Mouse (Mus musculus): ENCODE results near the gene Svs5. TPM values are rescaled to one million over a fixed set of nuclear protein-coding genes. Genes with fewer than 3 reads are reported as not detected.

Svs5 gene
- polyA plus RNA-seq, 1 experiment from 2014 or later, result not detected

DNA sequence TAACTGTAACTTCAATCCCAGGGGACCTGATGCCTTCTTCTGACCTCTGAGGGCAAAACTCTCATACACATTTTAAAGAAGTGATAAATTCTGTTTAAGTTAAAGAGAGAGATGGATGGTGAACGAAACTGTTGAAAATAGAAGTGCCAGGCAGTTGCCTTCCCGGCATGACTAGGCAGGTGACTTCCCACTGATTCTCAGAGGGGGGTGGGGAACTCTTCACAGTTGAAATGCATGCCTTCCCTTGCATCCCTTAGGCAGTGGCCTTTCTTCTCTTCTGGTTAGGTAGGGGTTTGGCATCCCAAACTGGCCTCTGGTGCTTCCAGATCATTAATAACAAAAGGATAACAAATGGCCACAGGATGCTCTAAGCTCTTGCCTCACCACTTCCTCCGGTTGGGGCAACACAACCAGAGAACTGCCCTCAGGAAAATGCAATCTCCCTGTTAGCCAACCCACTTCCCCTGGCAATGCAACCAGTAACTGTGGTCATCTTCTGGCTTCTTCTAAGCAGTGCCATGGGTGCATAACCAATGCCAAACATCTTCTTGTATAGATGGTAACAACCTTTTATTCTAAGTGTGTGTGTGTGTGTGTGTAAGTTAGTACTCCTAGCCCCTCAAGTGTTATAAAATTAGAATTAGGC lies 40.0 kb downstream of the Svs5 start:
- H3K4me2 ChIP-seq (ENCODE audit: low read depth, low read length), result no peak overlapping the region
- 0 out of 2 replicates have a peak, but pooled peaks have one; percentile 27 for TF ChIP-seq EP300 (IDR thresholded peaks at IDR 0.05; ENCODE audit: low read depth)
- no peak for TF ChIP-seq CTCF (IDR thresholded peaks at IDR 0.05; ENCODE audit: low read depth)
- WGBS (ENCODE audit: insufficient replicate concordance), result 15% methylated on average over 3 of the region's 3 CpGs
- peak overlapping the region; percentile 71 for H3K27ac ChIP-seq (ENCODE audit: low read depth)
- H3K36me3 ChIP-seq (replicated peaks; ENCODE audit: insufficient read depth, low read length), result no peaks in the 10 kb centered on the region
- no peaks in the 10 kb centered on the region for H3K9me3 ChIP-seq (ENCODE audit: low read length)
- H3K4me1 ChIP-seq (ENCODE audit: insufficient read depth), result peaks cover 9% of the 10 kb centered on the region
- H3K27me3 ChIP-seq (ENCODE audit: insufficient read depth, low read length), result no peaks in the 10 kb centered on the region
- DNase-seq (peak; percentile 50), ATAC-seq (0 out of 2 replicates have a peak, but pooled peaks have one; percentile 15)
- H3K9ac ChIP-seq (replicated peaks), result no peak overlapping the region
- H3K4me3 ChIP-seq (ENCODE audit: low read depth, low read length), result no peak overlapping the region

DNA sequence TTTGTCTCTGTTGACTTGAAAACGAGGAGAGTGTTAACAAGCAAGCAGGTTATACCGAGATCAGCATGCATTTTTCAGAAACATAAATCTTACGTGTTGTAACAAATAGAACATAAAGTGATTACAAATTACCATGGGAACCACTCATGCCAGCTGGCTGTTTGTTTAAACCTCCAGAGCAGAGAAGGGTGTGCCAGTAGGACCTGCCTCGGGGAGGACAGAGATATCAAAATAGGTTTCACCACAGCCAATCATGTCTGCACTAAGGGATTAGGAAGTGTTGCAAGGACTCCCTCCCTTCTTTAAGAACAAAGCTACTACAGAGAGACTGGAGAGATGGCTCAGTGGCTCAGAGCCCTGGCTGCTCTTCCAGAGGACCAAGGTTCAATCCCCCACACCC lies 40.6 kb downstream of the Svs5 start:
- Histone ChIP-seq H3K9ac (replicated peaks) (no peak overlapping the region), H3K4me1 (ENCODE audit: insufficient read depth) (peaks cover 9% of the 10 kb centered on the region), H3K36me3 (replicated peaks; ENCODE audit: insufficient read depth, low read length) (no peaks in the 10 kb centered on the region), H3K4me2 (ENCODE audit: low read depth, low read length) (no peak overlapping the region), H3K27me3 (ENCODE audit: insufficient read depth, low read length) (no peaks in the 10 kb centered on the region), H3K4me3 (ENCODE audit: low read depth, low read length) (no peak overlapping the region), H3K27ac (ENCODE audit: low read depth) (peak overlapping the region; percentile 71), H3K9me3 (ENCODE audit: low read length) (no peaks in the 10 kb centered on the region)
- 36% methylated on average over 4 of the region's 4 CpGs for WGBS (ENCODE audit: insufficient replicate concordance)
- DNase-seq (no peak), ATAC-seq (0 out of 2 replicates have a peak, but pooled peaks have one; percentile 36)
- TF ChIP-seq CTCF (IDR thresholded peaks at IDR 0.05; ENCODE audit: low read depth) (no peak), EP300 (IDR thresholded peaks at IDR 0.05; ENCODE audit: low read depth) (no peak)

DNA sequence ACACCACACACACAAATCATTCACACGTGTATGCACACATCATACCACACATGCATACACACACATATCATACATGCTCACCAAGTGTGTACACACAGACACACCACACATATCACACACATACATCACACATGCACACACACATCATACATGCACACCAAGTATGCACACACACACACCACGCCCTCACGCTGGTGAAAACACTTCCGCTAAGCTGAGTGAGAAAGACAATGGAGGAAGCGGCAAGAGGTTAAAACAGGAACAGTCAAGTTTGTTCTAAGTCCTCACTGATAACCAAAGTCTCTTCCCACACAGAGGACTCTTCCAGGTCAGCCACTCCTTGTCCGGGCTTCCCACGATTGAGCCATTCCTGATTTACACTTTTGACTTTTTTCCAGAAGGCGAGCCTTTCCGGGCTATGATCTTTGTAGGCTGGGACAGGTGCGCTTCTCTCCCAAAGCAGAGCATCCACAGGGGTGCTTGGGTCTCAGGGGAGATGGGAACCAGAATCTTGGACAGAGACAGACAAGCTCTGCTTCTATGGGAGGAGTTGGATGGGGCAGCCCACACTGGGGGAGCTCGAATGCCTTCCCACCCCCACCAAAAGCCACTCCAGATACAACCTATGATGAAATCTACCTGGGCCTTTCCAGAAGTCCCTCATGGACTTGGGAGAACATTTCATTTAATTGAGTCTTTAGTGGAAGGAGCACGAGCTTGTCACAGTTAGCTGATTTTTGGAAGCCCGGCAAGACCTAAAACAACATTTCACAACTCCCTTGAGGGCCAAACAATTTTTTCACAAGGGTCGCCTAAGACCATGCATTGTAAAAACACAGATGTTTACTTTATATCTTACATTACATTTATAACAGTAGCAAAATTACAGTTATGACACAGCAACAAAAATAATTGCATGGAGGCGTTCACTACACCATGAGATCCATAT lies 45.2 kb downstream of the Svs5 start:
- DNase-seq (no peak), ATAC-seq (no peak)
- Histone ChIP-seq H3K4me2 (ENCODE audit: low read depth, low read length) (no peak overlapping the region), H3K27me3 (ENCODE audit: insufficient read depth, low read length) (no peaks in the 10 kb centered on the region), H3K9ac (replicated peaks) (no peak overlapping the region), H3K4me1 (ENCODE audit: insufficient read depth) (peaks cover 9% of the 10 kb centered on the region), H3K27ac (ENCODE audit: low read depth) (peak overlapping the region; percentile 41; the same call in 1 of the 2 replicates), H3K36me3 (replicated peaks; ENCODE audit: insufficient read depth, low read length) (no peaks in the 10 kb centered on the region), H3K9me3 (ENCODE audit: low read length) (0 out of 2 replicates have a peak, but pooled peaks cover 3% of the 10 kb centered on the region), H3K4me3 (ENCODE audit: low read depth, low read length) (no peak overlapping the region)
- WGBS (ENCODE audit: insufficient replicate concordance), result 75% methylated on average over 15 of the region's 15 CpGs
- no peak for TF ChIP-seq EP300 (IDR thresholded peaks at IDR 0.05; ENCODE audit: low read depth)
- no peak for TF ChIP-seq CTCF (IDR thresholded peaks at IDR 0.05; ENCODE audit: low read depth)

DNA sequence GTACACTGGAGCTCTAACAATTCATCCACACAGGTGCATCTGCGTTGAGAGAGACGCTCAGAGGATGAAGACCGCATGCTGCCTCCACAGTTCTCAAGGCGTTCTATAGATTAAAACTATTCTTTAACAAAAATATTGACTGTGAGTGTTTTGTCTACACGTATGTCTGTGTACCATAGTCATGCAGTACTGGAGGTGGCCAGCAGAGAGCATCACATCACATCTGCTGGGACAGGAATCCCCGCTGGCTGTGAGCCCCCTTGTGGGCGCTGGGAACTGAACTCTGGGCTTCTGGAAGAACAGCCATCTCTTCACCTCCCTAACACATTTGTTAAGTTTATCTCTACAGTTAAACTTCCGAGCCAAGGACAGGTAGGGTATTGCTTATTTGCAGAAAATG lies 49.2 kb downstream of the Svs5 start:
- ATAC-seq, result no peak

DNA sequence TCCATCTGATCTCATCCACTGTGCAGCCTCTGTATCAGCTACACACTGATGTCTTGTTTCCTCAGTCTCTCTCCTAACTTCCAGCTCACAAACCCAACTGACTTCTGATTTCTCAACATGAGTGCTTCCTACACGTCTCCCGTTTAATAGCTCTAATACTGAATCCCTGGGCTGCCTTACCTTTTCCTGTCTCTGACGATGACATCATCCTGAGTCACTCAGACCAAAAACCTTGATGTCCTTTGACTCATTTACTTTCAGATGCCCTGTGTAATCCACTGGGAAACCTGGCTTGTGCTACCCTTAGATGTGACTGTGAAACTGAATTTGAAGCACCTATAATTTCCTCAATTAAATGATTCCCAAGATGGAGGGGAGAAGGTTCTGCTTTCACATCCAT lies 50.4 kb downstream of the Svs5 start:
- Histone ChIP-seq H3K36me3 (replicated peaks; ENCODE audit: insufficient read depth, low read length) (no peaks in the 10 kb centered on the region), H3K27me3 (ENCODE audit: insufficient read depth, low read length) (0 out of 2 replicates have a peak, but pooled peaks cover 2% of the 10 kb centered on the region), H3K9ac (replicated peaks) (no peak overlapping the region), H3K4me3 (ENCODE audit: low read depth, low read length) (no peak overlapping the region), H3K9me3 (ENCODE audit: low read length) (0 out of 2 replicates have a peak, but pooled peaks cover 3% of the 10 kb centered on the region), H3K27ac (ENCODE audit: low read depth) (no peak overlapping the region), H3K4me2 (ENCODE audit: low read depth, low read length) (no peak overlapping the region), H3K4me1 (ENCODE audit: insufficient read depth) (peaks cover 12% of the 10 kb centered on the region)
- 39% methylated on average over 3 of the region's 3 CpGs for WGBS (ENCODE audit: insufficient replicate concordance)
- TF ChIP-seq EP300 (IDR thresholded peaks at IDR 0.05; ENCODE audit: low read depth) (no peak), CTCF (IDR thresholded peaks at IDR 0.05; ENCODE audit: low read depth) (no peak)
- DNase-seq (no peak), ATAC-seq (no peak)

More for the DNA sequence above, 49.2 kb downstream of the Svs5 start:
- H3K27ac ChIP-seq (ENCODE audit: low read depth), result no peak overlapping the region
- H3K9ac ChIP-seq (replicated peaks), result no peak overlapping the region
- WGBS (ENCODE audit: insufficient replicate concordance), result 67% methylated on average over 8 of the region's 8 CpGs
- H3K4me1 ChIP-seq (ENCODE audit: insufficient read depth), result peaks cover 12% of the 10 kb centered on the region
- H3K4me3 ChIP-seq (ENCODE audit: low read depth, low read length), result no peak overlapping the region
- H3K27me3 ChIP-seq (ENCODE audit: insufficient read depth, low read length), result no peaks in the 10 kb centered on the region
- DNase-seq, result no peak
- no peaks in the 10 kb centered on the region for H3K36me3 ChIP-seq (replicated peaks; ENCODE audit: insufficient read depth, low read length)
- H3K9me3 ChIP-seq (ENCODE audit: low read length), result 0 out of 2 replicates have a peak, but pooled peaks cover 3% of the 10 kb centered on the region
- H3K4me2 ChIP-seq (ENCODE audit: low read depth, low read length), result no peak overlapping the region
- TF ChIP-seq CTCF (IDR thresholded peaks at IDR 0.05; ENCODE audit: low read depth) (peak; percentile 36), EP300 (IDR thresholded peaks at IDR 0.05; ENCODE audit: low read depth) (no peak)

Small RNA genes lying within 50 kb of the gene (microRNA-seq; reads per million reads assigned to microRNA genes)
- not detected for gene Mir7678

Other genes starting within 250 kb of the Svs5 start
- not detected in 2 replicates for gene Kcns1, start 161.6 kb upstream of the Svs5 start, polyA plus RNA-seq (2015; fragmentation: Nextera tagmentation; extraction: Ambion mirVana)
- gene Wfdc5, start 150.0 kb upstream of the Svs5 start, polyA plus RNA-seq (2015; fragmentation: Nextera tagmentation; extraction: Ambion mirVana), result not detected in 2 replicates
- 0.14 TPM in 2 replicates for gene Wfdc12, start 142.1 kb upstream of the Svs5 start, polyA plus RNA-seq (2015; fragmentation: Nextera tagmentation; extraction: Ambion mirVana)
- not detected in 2 replicates for gene Wfdc15a, start 132.6 kb upstream of the Svs5 start, polyA plus RNA-seq (2015; fragmentation: Nextera tagmentation; extraction: Ambion mirVana)
- 0.27 and 0.64 TPM in 2 replicates for gene Wfdc15b, start 111.1 kb upstream of the Svs5 start, polyA plus RNA-seq (2015; fragmentation: Nextera tagmentation; extraction: Ambion mirVana)
- gene Svs2, start 94.3 kb upstream of the Svs5 start, polyA plus RNA-seq (2015; fragmentation: Nextera tagmentation; extraction: Ambion mirVana), result not detected in 2 replicates
- gene Svs3b, start 76.1 kb upstream of the Svs5 start, polyA plus RNA-seq (2015; fragmentation: Nextera tagmentation; extraction: Ambion mirVana), result not detected in 2 replicates
- not detected in 2 replicates for gene Svs4, start 54.3 kb upstream of the Svs5 start, polyA plus RNA-seq (2015; fragmentation: Nextera tagmentation; extraction: Ambion mirVana)
- gene Svs3a, start 43.5 kb upstream of the Svs5 start, polyA plus RNA-seq (2015; fragmentation: Nextera tagmentation; extraction: Ambion mirVana), result not detected in 2 replicates
- not detected in 2 replicates for gene Svs6, start 16.0 kb upstream of the Svs5 start, polyA plus RNA-seq (2015; fragmentation: Nextera tagmentation; extraction: Ambion mirVana)
- 59.4 and 63.6 TPM in 2 replicates for gene Slpi, start 56.4 kb downstream of the Svs5 start, polyA plus RNA-seq (2015; fragmentation: Nextera tagmentation; extraction: Ambion mirVana)
- gene Rbpjl, start 70.4 kb downstream of the Svs5 start, polyA plus RNA-seq (2015; fragmentation: Nextera tagmentation; extraction: Ambion mirVana), result not detected in 2 replicates
- 0.18 and 0.25 TPM in 2 replicates for gene Matn4, start 72.4 kb downstream of the Svs5 start, polyA plus RNA-seq (2015; fragmentation: Nextera tagmentation; extraction: Ambion mirVana)
- 194 and 208 TPM in 2 replicates for gene Sdc4, start 111.1 kb downstream of the Svs5 start, polyA plus RNA-seq (2015; fragmentation: Nextera tagmentation; extraction: Ambion mirVana)
- gene Sys1, start 124.2 kb downstream of the Svs5 start, polyA plus RNA-seq (2015; fragmentation: Nextera tagmentation; extraction: Ambion mirVana), result 43.5 and 46.2 TPM in 2 replicates
- 5.8 and 6.1 TPM in 2 replicates for gene Gm20458, start 128.2 kb downstream of the Svs5 start, polyA plus RNA-seq (2015; fragmentation: Nextera tagmentation; extraction: Ambion mirVana)
- gene Trp53tg5, start 141.0 kb downstream of the Svs5 start, polyA plus RNA-seq (2015; fragmentation: Nextera tagmentation; extraction: Ambion mirVana), result not detected in 2 replicates
- 2.7 TPM in 2 replicates for gene Dbndd2, start 153.4 kb downstream of the Svs5 start, polyA plus RNA-seq (2015; fragmentation: Nextera tagmentation; extraction: Ambion mirVana)
- 24.3 and 25.1 TPM in 2 replicates for gene Pigt, start 164.8 kb downstream of the Svs5 start, polyA plus RNA-seq (2015; fragmentation: Nextera tagmentation; extraction: Ambion mirVana)
- 3.0 and 3.3 TPM in 2 replicates for gene Wfdc2, start 229.7 kb downstream of the Svs5 start, polyA plus RNA-seq (2015; fragmentation: Nextera tagmentation; extraction: Ambion mirVana)
- gene Spint3, start 240.7 kb downstream of the Svs5 start, polyA plus RNA-seq (2015; fragmentation: Nextera tagmentation; extraction: Ambion mirVana), result not detected in 2 replicates